Mouse (Mus musculus) ES-Bruce4 (cell line): ENCODE data around the gene Gabarap.

Source experiments
- CTCF ChIP-seq: IDR thresholded peaks from one replicate; pipeline ENCODE4 v1.8.1; 2011; ENCODE audit warnings: low read depth, low read length
- POLR2A ChIP-seq: IDR thresholded peaks from one replicate; pipeline ENCODE4 v1.8.1; 2011; ENCODE audit warnings: low read length; ENCODE audit not compliant: insufficient read depth

GRCm38 (mm10) chr11:69966006-69966859 lies 24.7 kb upstream of the Gabarap start:
- TF ChIP-seq CTCF (no peak), POLR2A (no peak)
